8 mouse cellular contexts compared by ENCODE assay signal in the genomic region with DNA sequence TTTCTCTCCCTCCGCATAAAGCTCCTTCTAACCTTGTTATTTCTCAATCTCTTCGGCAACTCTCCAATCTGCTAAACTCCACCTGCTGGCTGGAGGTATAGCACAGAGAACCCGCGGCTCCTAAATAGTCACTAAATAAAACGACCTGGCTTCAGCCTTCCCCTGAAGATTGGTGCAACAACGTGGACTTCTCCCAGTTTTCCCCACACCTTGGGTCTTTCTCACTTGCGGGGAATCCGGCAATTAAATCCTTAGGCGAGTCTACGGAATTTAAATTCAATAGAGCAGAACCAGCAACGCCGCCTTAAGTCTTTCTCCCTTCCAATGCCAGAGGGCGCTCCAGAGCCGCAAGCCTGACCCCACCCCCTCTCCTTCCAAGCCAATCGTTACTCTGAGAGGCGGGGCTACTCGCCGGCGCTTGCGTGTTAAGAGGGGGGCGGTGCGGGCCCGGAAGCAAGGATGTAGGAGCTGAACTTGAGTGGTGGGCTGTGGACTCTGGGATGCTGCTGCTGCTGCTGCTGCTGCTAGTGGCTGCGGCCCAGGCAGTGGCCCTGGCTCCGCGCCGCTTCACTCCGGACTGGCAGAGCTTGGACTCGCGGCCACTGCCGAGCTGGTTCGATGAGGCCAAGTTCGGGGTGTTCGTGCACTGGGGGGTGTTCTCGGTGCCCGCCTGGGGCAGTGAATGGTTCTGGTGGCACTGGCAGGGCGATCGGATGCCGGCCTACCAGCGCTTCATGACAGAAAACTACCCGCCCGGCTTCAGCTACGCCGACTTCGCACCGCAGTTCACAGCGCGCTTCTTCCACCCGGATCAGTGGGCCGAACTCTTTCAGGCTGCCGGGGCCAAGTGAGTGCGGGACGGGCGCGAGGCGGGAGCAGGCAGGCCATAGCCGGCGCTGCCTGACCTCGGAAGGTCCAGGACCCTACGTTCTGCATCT. TPM values are rescaled to one million over a fixed set of nuclear protein-coding genes. Genes with fewer than 3 reads are reported as not detected.
DNase-seq lines count a peak whose midpoint lies in the region; ATAC-seq lines count a peak whose summit lies in the region.

Gene Fuca1 (plus strand): TSS at position 432 of the 938 bp plus-strand sequence.

- peak within 1 kb of the TSS; percentile 73 for H3K9ac ChIP-seq in hindbrain, embryonic 15.5 days

- peaks cover 16% of the 10 kb centered on the region for H3K4me1 ChIP-seq in hindbrain, embryonic 15.5 days (replicated peaks)

- H3K9me3 ChIP-seq in hindbrain, embryonic 15.5 days, result no peaks in the 10 kb centered on the region

- no peaks in the 10 kb centered on the region for H3K27me3 ChIP-seq in hindbrain, embryonic 15.5 days

- peak within 1 kb of the TSS; percentile 81 for H3K27ac ChIP-seq in hindbrain, embryonic 15.5 days (replicated peaks)

- H3K4me3 ChIP-seq in hindbrain, embryonic 15.5 days, result peak within 1 kb of the TSS; percentile 65

- peak within 1 kb of the TSS; percentile 83 for H3K4me2 ChIP-seq in hindbrain, embryonic 15.5 days

- 1% methylated on average over 60 of the region's 60 CpGs for WGBS in hindbrain, embryonic 15.5 days

- peak; percentile 97 for ATAC-seq in hindbrain, embryonic 15.5 days (ENCODE audit: low FRiP score, low read depth)

- 0 out of 2 replicates have a peak, but pooled peaks cover under 1% of the 10 kb centered on the region for H3K36me3 ChIP-seq in hindbrain, embryonic 15.5 days

- peak; percentile 97 for DNase-seq in T-cell, adult 2 months (ENCODE audit: low spot score)
- peak; percentile 94 to 97 for DNase-seq in cerebellum, postnatal 36 days
- peak; percentile 95 to 97 for DNase-seq in frontal cortex, postnatal 36 days (ENCODE audit: low spot score in 2 of 2)
- peak; percentile 87 for DNase-seq in left cerebral cortex, adult 11 months (ENCODE audit: low spot score)
- DNase-seq in lung, postnatal 4 days, result peak; percentile 96 to 98
- peak; percentile 95 for DNase-seq in retina, postnatal 7 days (ENCODE audit: low read depth, low spot score)
- DNase-seq in urinary bladder, adult 2 months (ENCODE audit: low spot score), result peak; percentile 82

RNA-seq across cellular contexts. Expression of gene Fuca1, which starts in this region (rescaled TPM):
- polyA plus RNA-seq in hindbrain, embryonic 15.5 days (2015; fragmentation: Nextera tagmentation; extraction: Ambion mirVana), result 63.5 and 72.8 TPM in 2 replicates
- 75.9 and 84.2 TPM in 2 replicates for polyA plus RNA-seq in urinary bladder, adult 2 months (2012; rRNA removed)

Comparison
In these comparisons a context has a peak if more than half of its experiments do, and no peak if none do; other contexts are left out.
1. Peak in every context shown above with its lines: DNase-seq, ATAC-seq, H3K4me3 ChIP-seq and H3K27ac ChIP-seq.